Mouse (Mus musculus): ENCODE measurements around the gene Xpnpep3.
"Not testable (repeated sequence)": the region's sequence is repeated elsewhere in the genome, so short reads cannot be mapped to it uniquely, and the experiment has no call there.

The Xpnpep3 gene

GRCm38 (mm10) chr15:81405008-81405407, 5.1 kb downstream of the Xpnpep3 start:
- DNase-seq = no peak

- DNase-seq = no peak
Observed at GRCm38 (mm10) chr15:81408199-81408598, 8.3 kb downstream of the Xpnpep3 start, which contains the start of gene Dnajb7. Gene Dnajb7 (minus strand): TSS chr15:81408299.

GRCm38 (mm10) chr15:81416763-81417310, 16.9 kb downstream of the Xpnpep3 start:
- DNase-seq = peak; percentile 22 to 34

- no peak for DNase-seq
Observed at GRCm38 (mm10) chr15:81418065-81418464, 18.1 kb downstream of the Xpnpep3 start.

- DNase-seq = no peak
Observed at GRCm38 (mm10) chr15:81421454-81421853, 21.5 kb downstream of the Xpnpep3 start.

GRCm38 (mm10) chr15:81422156-81422681, 22.3 kb downstream of the Xpnpep3 start:
- DNase-seq = no peak

- no peak for DNase-seq
Observed at GRCm38 (mm10) chr15:81425311-81425710, 25.4 kb downstream of the Xpnpep3 start.

- no peak for DNase-seq
Observed at GRCm38 (mm10) chr15:81427947-81428346, 28.0 kb downstream of the Xpnpep3 start.

- DNase-seq = no peak
Observed at GRCm38 (mm10) chr15:81431195-81431594, 31.3 kb downstream of the Xpnpep3 start.

GRCm38 (mm10) chr15:81438345-81438744, 38.4 kb downstream of the Xpnpep3 start:
- DNase-seq = no peak

GRCm38 (mm10) chr15:81439236-81439635, 39.3 kb downstream of the Xpnpep3 start:
- DNase-seq = no peak

GRCm38 (mm10) chr15:81448463-81448862, 48.5 kb downstream of the Xpnpep3 start:
- DNase-seq = peak; percentile 79 to 88

GRCm38 (mm10) chr15:81461523-81461922, 61.6 kb downstream of the Xpnpep3 start:
- no peak for DNase-seq

GRCm38 (mm10) chr15:81465016-81465660, 65.2 kb downstream of the Xpnpep3 start:
- DNase-seq = no peak

- DNase-seq = peak; percentile 99 to 100
Observed at GRCm38 (mm10) chr15:81465901-81466737, 66.2 kb downstream of the Xpnpep3 start, which contains the start of gene Rbx1. Gene Rbx1 (plus strand): TSS chr15:81466296.

GRCm38 (mm10) chr15:81466738-81467113, 66.8 kb downstream of the Xpnpep3 start:
- no peak for DNase-seq

- no peak for DNase-seq
Observed at GRCm38 (mm10) chr15:81470735-81471134, 70.8 kb downstream of the Xpnpep3 start.

GRCm38 (mm10) chr15:81472256-81472655, 72.3 kb downstream of the Xpnpep3 start:
- DNase-seq = no peak

- DNase-seq = peak; percentile 40 to 66
Observed at GRCm38 (mm10) chr15:81475654-81476053, 75.7 kb downstream of the Xpnpep3 start.

- peak; percentile 35 to 45 for DNase-seq
Observed at GRCm38 (mm10) chr15:81476597-81476996, 76.7 kb downstream of the Xpnpep3 start.

GRCm38 (mm10) chr15:81479446-81480213, 79.7 kb downstream of the Xpnpep3 start:
- DNase-seq = no peak

GRCm38 (mm10) chr15:81480284-81480683, 80.3 kb downstream of the Xpnpep3 start:
- DNase-seq = not testable (repeated sequence)

GRCm38 (mm10) chr15:81480977-81481379, 81.0 kb downstream of the Xpnpep3 start:
- peak; percentile 39 to 47 for DNase-seq

All from cerebellum, postnatal 10 days (tissue).